Mouse (Mus musculus) heart, adult 8-10 months (tissue): Measurements from ENCODE around the gene Mybpc3. TPM values are rescaled to one million over a fixed set of nuclear protein-coding genes. Genes with fewer than 3 reads are reported as not detected.

Experiments used
- DNase-seq: peaks from one replicate; pipeline ENCODE4 v3.0.0; 2022; ENCODE audit warnings: low spot score
- total RNA-seq, 4 experiments: library from RNA; stranded (reverse); gene quantifications; 2 replicates each; pipeline ENCODE4 v1.2.4; 2022

Mybpc3 gene
- total RNA-seq, 4 experiments from 2014 or later: 1,514 to 2,177 (median 1,722) TPM

GRCm38 (mm10) chr2:91167629-91168028, 49.7 kb downstream of the Mybpc3 start:
- no peak for DNase-seq

- no peak for DNase-seq
Observed at GRCm38 (mm10) chr2:91169587-91170322, 51.8 kb downstream of the Mybpc3 start.

DNA sequence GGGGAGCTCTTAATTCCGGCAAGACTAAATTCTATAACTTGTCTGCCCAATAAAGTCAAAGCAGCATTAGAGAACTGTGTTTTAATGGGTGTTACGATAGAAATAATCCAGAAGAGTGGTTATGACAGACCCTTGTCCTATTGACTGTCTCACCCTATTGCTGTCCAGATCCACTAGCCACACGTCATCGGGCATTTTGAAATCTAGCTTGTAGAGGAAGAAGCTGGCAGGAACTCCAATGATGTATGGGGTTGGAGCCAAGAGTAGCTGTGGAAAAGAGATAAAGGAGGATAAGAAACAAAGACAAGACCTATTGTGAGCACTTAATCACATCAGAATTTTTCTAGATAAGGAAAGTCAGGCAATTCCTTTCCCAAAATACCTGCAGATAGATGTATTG, 57.5 kb downstream of the Mybpc3 start:
- no peak for DNase-seq

DNA sequence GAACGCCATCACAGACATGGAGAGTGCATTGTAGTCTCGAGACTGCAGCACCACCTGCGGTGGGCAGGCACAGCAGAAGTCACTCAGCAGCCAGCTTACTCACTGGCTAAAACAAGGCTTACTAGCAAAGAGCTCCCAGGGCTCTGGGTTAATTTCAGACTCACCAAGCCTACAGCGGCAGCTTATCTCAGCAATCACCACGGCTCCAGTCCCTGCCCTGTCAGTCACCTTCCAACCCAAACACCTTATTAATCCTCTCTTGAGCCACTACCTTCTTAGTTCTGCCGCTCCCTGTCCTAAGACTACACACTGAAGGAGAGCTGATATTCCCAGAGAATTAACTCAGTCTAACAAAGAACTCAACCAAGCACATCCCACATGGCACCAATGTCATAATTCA, 58.3 kb downstream of the Mybpc3 start:
- DNase-seq: no peak

DNA sequence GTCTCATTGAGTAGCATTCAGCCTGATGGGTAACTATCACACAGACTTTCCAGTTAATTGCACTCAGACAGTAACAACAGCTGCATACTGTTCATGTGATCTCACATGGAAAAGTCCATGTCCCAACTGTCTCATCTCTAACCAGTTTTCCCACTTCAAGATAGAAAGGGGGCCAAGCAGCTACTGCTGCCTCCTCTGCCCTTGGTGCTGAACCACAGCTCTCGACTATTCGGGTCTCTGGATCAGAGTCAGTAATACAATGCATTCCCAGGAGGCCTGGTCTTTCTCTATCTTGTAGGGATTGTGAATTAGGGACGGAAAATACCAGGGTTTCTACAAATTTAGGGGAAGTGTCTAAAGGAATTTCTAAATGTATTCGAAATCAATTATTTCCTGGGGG, 61.9 kb downstream of the Mybpc3 start:
- DNase-seq: no peak

DNA sequence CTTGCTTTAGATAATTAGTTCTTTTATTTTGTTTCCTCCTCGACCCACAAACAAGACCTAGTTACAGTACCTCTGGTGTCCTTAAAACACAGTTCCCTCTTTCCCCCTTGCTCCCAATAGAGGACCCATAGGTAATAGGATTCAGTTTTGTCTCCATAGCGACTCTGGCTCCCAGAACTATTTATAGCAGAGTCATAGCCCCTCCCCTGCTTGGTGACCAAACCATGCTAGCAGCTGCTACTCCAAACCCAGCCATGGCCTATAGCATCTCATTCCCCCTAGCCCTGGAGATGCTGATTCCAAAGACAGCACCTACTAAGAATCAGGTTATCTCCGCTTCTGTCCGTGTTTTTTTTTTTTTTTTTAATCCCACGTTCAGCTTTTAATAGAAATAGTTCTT, 62.8 kb downstream of the Mybpc3 start:
- DNase-seq: no peak

DNA sequence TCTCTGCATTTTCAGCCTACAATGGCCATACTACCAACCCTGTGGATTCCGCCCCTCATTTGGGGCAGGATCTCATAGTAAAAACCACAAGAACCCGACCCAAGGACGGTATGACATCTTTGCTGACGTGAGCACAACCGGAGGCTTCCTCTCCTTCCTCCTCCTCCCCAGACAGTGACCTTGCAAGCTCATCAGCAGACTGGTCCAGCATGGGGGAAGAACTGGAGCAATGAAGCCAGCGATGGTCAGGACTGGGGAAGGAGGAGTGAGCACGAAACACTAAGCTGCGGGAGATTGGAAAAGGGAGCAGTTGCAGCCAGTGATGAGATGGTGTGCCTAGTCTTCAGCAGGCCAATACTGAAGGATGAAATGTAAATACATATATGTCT, 64.1 kb downstream of the Mybpc3 start:
- DNase-seq: no peak

- DNase-seq: no peak
Observed at GRCm38 (mm10) chr2:91182405-91183147, 64.6 kb downstream of the Mybpc3 start.

GRCm38 (mm10) chr2:91183148-91183513, 65.2 kb downstream of the Mybpc3 start:
- DNase-seq: peak; percentile 92

DNA sequence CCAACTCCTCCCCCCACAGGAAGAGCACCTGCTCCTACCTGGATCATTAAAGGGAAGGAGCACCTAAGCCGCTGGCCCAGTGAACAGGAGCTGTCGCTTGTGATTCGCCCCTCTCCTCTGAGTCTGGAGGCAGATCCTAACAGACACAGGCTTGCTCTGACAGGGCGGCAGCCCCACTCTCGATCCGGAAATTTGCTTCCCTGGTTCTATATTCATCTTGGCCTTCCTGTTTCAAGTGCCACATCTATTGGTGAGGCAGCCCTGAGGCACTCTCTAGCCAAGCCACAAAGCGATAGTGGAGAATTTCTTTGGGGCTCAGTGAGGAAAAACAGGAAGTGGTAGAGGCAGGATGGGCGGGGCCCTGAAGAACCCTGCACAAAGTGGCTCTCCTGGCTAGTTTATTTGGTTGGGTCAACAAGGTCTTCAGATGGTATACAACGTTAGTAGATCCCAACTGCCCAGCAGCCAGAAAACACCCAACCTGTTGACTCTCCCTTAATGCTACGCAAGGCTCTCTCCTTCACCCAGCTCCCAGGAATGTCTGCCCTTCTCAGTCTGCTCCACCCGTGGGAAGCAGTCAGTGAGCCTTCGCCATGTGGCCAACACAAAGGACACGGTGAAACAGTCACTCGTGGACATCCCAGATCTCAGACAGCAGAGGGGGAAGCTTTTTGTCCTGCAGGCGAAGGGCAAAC, 65.9 kb downstream of the Mybpc3 start, which contains the start of gene Madd:
Gene Madd, minus strand, starts transcription at position 127 of the 695 bp plus-strand sequence.
- DNase-seq: peak; percentile 58

Other genes starting within 250 kb of the Mybpc3 start
- 1 to 10 TPM; 2.6 to 4.9 (median 3.5) TPM for gene C1qtnf4, start 232.3 kb upstream of the Mybpc3 start, total RNA-seq
- gene Kbtbd4, start 213.4 kb upstream of the Mybpc3 start, total RNA-seq: 10 to 100 TPM; 21.7 to 28.3 (median 24.5) TPM
- 1,000 to 10,000 TPM in 1 of 4 experiments, 100 to 1,000 TPM in 3; 876 to 1,074 (median 969) TPM for gene Ndufs3, start 213.3 kb upstream of the Mybpc3 start, total RNA-seq
- gene Celf1, start 177.8 kb upstream of the Mybpc3 start, total RNA-seq: 10 to 100 TPM; 68.9 to 76.7 (median 74.4) TPM
- 10 to 100 TPM; 15.4 to 19.4 (median 16.4) TPM for gene Rapsn, start 82.5 kb upstream of the Mybpc3 start, total RNA-seq
- gene Psmc3, start 64.1 kb upstream of the Mybpc3 start, total RNA-seq: 100 to 1,000 TPM; 192 to 274 (median 220) TPM
- 10 to 100 TPM; 19.0 to 26.0 (median 23.6) TPM for gene Slc39a13, start 47.7 kb upstream of the Mybpc3 start, total RNA-seq
- gene Spi1, start 35.8 kb upstream of the Mybpc3 start, total RNA-seq: 1 to 10 TPM; 2.8 to 6.1 (median 3.2) TPM
- 1 to 10 TPM; 4.9 to 6.9 (median 6.1) TPM for gene Madd, start 65.7 kb downstream of the Mybpc3 start, total RNA-seq
- gene Nr1h3, start 84.7 kb downstream of the Mybpc3 start, total RNA-seq: 10 to 100 TPM; 15.6 to 31.0 (median 22.5) TPM
- 10 to 100 TPM; 14.3 to 17.5 (median 16.7) TPM for gene Acp2, start 84.7 kb downstream of the Mybpc3 start, total RNA-seq
- gene Ddb2, start 118.8 kb downstream of the Mybpc3 start, total RNA-seq: 1 to 10 TPM; 1.7 to 4.2 (median 3.3) TPM
- gene Pacsin3, start 137.8 kb downstream of the Mybpc3 start, total RNA-seq: 100 to 1,000 TPM; 168 to 198 (median 178) TPM
- 10 to 100 TPM; 53.7 to 61.8 (median 55.7) TPM for gene Arfgap2, start 146.8 kb downstream of the Mybpc3 start, total RNA-seq